Mouse (Mus musculus): ENCODE results near the gene Rassf2. TPM values are rescaled to one million over a fixed set of nuclear protein-coding genes. Genes with fewer than 3 reads are reported as not detected.

The Rassf2 gene
- polyA plus RNA-seq, 1 experiment from 2014 or later = 4.8 TPM

GRCm38 (mm10) chr2:131941501-131941900, 88.6 kb downstream of the Rassf2 start:
- H3K36me3 ChIP-seq = peaks cover 7% of the 10 kb centered on the region; the same call in 1 of the 2 replicates
- 78% methylated on average over 6 of the region's 6 CpGs for WGBS
- H3K9ac ChIP-seq = no peak overlapping the region
- H3K27ac ChIP-seq (ENCODE audit: poor library complexity, severe bottlenecking) = no peak overlapping the region
- H3K4me2 ChIP-seq = no peak overlapping the region
- no peak overlapping the region for H3K4me3 ChIP-seq
- H3K9me3 ChIP-seq (replicated peaks) = no peaks in the 10 kb centered on the region
- no peaks in the 10 kb centered on the region for H3K27me3 ChIP-seq (replicated peaks)
- ATAC-seq (ENCODE audit: insufficient number of reproducible peaks, low FRiP score) = no peak
- peaks cover 10% of the 10 kb centered on the region for H3K4me1 ChIP-seq (replicated peaks)

GRCm38 (mm10) chr2:131940506-131940905, 89.6 kb downstream of the Rassf2 start:
- Histone ChIP-seq H3K27me3 (replicated peaks) (no peaks in the 10 kb centered on the region), H3K27ac (ENCODE audit: poor library complexity, severe bottlenecking) (no peak overlapping the region), H3K4me3 (no peak overlapping the region), H3K9me3 (replicated peaks) (no peaks in the 10 kb centered on the region), H3K4me2 (no peak overlapping the region), H3K9ac (no peak overlapping the region), H3K36me3 (peaks cover 10% of the 10 kb centered on the region; the same call in 1 of the 2 replicates), H3K4me1 (replicated peaks) (peaks cover 14% of the 10 kb centered on the region)
- WGBS = 31% methylated on average over 3 of the region's 3 CpGs
- ATAC-seq (ENCODE audit: insufficient number of reproducible peaks, low FRiP score) = no peak

Other genes starting within 250 kb of the Rassf2 start
- not detected in 2 replicates for gene Erv3, start 170.5 kb downstream of the Rassf2 start, polyA plus RNA-seq (2016; fragmentation: Nextera tagmentation; extraction: Ambion mirVana)
- 83.6 and 89.1 TPM in 2 replicates for gene Prnp, start 120.3 kb downstream of the Rassf2 start, polyA plus RNA-seq (2016; fragmentation: Nextera tagmentation; extraction: Ambion mirVana)
- gene Prn, start 120.3 kb downstream of the Rassf2 start, polyA plus RNA-seq (2016; fragmentation: Nextera tagmentation; extraction: Ambion mirVana) = 0.24 TPM in 1 of 2 replicates, not detected in the other
- gene Prnd, start 79.4 kb downstream of the Rassf2 start, polyA plus RNA-seq (2016; fragmentation: Nextera tagmentation; extraction: Ambion mirVana) = 5.4 and 6.2 TPM in 2 replicates
- gene Slc23a2, start 114.8 kb upstream of the Rassf2 start, polyA plus RNA-seq (2016; fragmentation: Nextera tagmentation; extraction: Ambion mirVana) = 10.1 and 12.1 TPM in 2 replicates
- gene Tmem230, start 217.5 kb upstream of the Rassf2 start, polyA plus RNA-seq (2016; fragmentation: Nextera tagmentation; extraction: Ambion mirVana) = 40.3 and 40.7 TPM in 2 replicates
- gene Pcna, start 223.1 kb upstream of the Rassf2 start, polyA plus RNA-seq (2016; fragmentation: Nextera tagmentation; extraction: Ambion mirVana) = 172 and 177 TPM in 2 replicates
- gene Cds2, start 232.9 kb upstream of the Rassf2 start, polyA plus RNA-seq (2016; fragmentation: Nextera tagmentation; extraction: Ambion mirVana) = 18.9 and 21.0 TPM in 2 replicates